Mouse (Mus musculus) urinary bladder, adult 18-20 months (tissue): ENCODE measurements around the gene Pex14.
A peak's percentile ranks its signal among the peaks of the same experiment; 100 is the strongest.
"Not testable (repeated sequence)": the region's sequence is repeated elsewhere in the genome, so short reads cannot be mapped to it uniquely, and the experiment has no call there.

ENCODE experiments used
- DNase-seq, 2 experiments: peaks; one replicate each; pipeline ENCODE4 v3.0.0; 2022; ENCODE audit warnings: low spot score in 2 of 2, mixed read lengths in 2 of 2

Gene Pex14

GRCm38 (mm10) chr4:149099369-149100017 lies at the start of gene Pex14:
TSS of gene Pex14 (minus strand) at chr4:149099876.
- DNase-seq: peak; percentile 88 to 93

DNA sequence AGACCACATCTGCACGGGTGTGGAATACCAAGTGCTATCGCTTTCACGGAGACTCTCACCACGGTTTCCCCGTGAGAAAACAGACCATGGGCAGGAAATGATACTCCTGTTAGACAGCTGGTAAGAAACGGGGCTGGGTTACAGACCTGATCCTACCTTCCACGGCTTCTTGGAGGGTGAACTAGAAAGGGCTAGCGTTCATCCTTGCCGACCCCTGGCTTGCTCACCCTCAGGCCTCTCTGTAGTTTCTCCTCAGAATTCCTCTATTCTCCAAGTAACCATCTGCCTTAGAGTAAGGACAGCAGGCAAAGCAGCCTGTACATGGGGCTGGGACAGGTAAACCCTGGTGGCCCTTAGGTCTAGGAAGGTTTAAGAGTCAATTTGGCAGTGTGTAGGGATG lies 49.5 kb upstream of the Pex14 start:
- DNase-seq: no peak

GRCm38 (mm10) chr4:149148084-149148483 lies 48.4 kb upstream of the Pex14 start:
- no peak for DNase-seq

- DNase-seq: no peak
Measured at GRCm38 (mm10) chr4:149147528-149147927, 47.9 kb upstream of the Pex14 start.

DNA sequence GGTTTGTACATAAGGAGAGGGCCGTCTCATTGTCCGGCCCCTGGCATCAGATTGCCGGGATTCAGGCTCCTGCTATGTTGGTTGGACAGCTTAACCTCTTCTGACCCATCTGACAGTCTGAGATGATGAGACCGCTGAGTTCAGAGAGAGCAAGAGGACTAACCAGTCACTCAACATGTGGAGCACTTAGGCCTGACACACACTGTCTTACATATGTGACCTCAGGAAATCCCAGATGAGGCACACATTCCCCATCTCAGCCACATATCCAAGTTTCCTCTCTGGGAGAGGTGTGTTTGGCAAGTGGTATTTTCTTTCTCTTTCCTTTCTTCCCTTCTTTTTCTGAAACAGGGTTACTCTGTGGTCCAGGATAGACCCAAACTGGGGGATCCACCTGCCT lies 45.5 kb upstream of the Pex14 start:
- DNase-seq: no peak

- DNase-seq: peak; percentile 60 to 76
Measured at GRCm38 (mm10) chr4:149144459-149144858, 44.8 kb upstream of the Pex14 start.

- no peak for DNase-seq
Measured at GRCm38 (mm10) chr4:149143594-149143993, 43.9 kb upstream of the Pex14 start.

- no peak for DNase-seq
Measured at GRCm38 (mm10) chr4:149138515-149138914, 38.8 kb upstream of the Pex14 start.

- peak; percentile 76 to 94 for DNase-seq
Measured at GRCm38 (mm10) chr4:149136982-149137770, 37.5 kb upstream of the Pex14 start, which contains the start of gene Cenps. TSS of gene Cenps (minus strand) at chr4:149137629.

DNA sequence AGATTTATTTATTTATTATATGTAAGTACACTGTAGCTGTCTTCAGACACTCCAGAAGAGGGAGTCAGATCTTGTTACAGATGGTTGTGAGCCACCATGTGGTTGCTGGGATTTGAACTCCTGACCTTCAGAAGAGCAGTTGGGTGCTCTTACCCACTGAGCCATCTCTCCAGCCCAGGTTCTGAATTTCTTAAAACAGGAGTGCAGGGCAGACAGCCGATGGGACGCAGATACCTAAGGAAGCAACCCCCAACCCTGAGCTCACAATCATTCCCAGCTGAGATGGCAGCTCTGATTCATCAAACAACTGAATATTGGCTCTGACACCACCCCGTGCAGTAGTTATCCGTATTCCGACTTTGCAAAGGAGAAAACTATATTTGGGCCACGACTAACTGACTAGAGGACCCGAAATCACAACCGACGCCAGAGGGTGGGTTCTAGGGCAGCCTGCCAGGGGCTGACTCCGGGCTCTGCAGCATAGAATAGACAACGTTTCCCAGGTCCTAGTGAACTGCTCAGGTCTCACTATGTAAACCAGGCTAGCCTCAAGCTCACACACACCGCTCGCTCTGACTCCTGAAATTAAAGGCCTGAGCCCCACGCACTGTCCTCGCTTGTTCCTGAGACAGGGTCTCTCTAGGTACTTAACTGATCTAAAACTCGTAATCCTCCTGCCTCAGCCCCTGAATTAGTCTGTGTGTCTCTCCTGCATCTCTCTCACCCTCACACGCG lies 36.6 kb upstream of the Pex14 start:
- no peak for DNase-seq

GRCm38 (mm10) chr4:149133395-149133794 lies 33.7 kb upstream of the Pex14 start:
- DNase-seq: no peak

DNA sequence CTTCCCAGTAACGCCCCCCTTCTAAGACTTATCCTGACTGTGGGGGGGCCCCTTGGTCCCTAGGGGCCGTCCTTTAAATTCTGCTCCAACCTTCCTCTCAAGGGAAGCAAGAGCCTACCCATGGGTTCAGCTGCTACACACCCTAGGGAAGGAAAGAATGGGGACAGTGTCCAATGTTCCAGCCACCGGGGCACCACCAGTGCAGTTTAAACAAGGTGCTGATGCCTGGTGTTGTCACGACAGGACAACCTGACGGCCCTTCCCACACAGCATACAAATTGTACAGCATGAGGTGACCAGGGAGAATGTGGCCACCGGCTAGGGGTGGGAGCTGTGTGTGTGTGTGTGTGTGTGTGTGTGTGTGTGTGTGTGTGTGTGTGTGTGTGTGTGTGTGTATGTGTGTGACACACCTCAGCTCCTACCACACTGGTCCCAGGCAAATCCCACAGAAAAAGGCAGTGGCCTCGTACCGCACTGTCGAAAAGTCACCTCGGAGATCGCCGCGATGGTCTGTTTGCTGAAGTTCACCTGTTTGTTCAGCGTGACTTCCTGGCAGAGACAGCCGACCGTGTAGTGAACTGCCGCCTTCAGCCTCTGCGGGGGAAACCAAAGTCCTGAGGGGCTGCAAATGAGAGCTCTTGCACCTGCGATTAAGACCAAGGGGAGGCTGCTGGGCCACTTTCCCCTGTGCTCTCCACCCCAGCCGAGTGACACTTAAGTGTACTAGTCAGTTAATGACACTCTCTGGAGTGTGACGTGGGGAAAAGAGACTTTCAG lies 32.3 kb upstream of the Pex14 start:
- DNase-seq: no peak

- no peak for DNase-seq
Measured at GRCm38 (mm10) chr4:149131021-149131752, 31.5 kb upstream of the Pex14 start.

DNA sequence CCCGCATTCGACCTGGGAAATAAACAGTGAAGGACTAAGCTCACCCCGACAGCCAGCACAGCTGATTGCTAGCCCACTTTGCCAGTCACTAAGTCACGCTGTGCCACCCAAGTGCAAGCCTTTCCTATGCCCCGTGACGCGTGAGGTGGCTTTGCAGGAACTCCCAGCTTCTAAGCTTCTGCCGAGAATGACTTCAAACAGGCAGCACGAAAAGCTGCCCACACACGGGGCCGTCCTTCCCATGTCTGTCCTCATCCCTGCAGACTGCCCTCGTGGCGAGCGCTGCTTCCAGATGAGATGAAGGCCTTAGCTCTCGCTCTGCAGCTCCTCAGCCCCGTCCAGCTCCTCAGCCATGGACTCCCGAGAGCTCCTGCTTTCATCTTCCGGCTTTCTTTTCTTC lies 28.8 kb upstream of the Pex14 start:
- no peak for DNase-seq

DNA sequence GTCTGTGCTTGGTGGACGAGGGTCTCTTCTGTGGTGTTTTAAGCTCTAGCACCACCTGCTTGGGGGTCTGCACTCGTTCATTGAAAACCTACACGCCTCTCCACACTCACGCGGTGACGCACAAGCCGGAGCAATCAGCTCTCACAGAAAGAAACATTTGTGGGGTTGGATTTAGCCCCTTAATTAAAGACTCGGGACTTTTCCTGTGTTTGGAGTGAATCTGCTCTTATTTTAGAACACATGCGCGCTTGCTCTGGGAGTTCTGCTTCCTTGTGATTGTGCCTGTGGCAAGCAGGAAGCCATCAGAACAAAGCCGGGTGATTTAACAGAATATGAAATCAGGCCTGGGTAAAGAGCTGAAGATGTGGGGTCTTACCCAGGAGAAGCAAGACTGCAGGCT lies 27.0 kb upstream of the Pex14 start, which contains the start of gene Cort:
Gene Cort (minus strand): TSS at position 101 of the 400 bp plus-strand sequence.
- no peak for DNase-seq

- no peak for DNase-seq
Measured at GRCm38 (mm10) chr4:149126115-149126509, 26.4 kb upstream of the Pex14 start.

- DNase-seq: no peak
Measured at GRCm38 (mm10) chr4:149125341-149126114, 25.9 kb upstream of the Pex14 start.

- DNase-seq: no peak
Measured at GRCm38 (mm10) chr4:149123432-149123831, 23.8 kb upstream of the Pex14 start.

DNA sequence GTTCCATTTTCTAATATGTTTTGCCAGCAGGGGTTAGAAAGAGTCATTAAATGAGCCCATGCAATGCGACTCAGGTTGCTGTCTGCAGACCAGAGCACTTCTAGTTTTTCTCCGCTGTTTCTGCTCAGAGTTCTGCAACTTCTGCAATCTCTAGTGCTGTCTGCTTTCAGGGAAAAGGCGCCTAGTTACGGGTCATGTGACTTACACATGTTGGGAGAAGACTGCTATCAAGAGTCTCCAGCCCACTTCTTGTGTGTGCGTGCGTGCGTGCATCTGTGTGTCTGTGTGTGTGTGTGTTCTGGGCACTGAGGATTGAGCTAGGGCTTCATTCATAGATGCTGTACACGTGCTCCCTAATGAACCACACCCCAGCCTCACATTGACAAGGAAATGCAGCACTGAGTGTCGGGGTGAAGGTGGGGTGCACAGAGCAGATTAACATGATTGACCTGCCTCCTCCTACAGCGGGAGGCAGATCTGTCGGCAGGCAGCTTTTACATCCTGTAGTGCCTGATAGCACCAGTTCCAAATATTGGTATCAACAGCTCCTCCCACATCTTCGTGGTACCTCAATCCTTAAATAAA lies 20.4 kb upstream of the Pex14 start:
- not testable (repeated sequence) for DNase-seq
